Mouse (Mus musculus) ES-Bruce4 (cell line): ENCODE results near the gene Gm10282. TPM values are rescaled to one million over a fixed set of nuclear protein-coding genes. Genes with fewer than 3 reads are reported as not detected.

ENCODE experiments used
- H3K27ac ChIP-seq: 2 replicates; pipeline ENCODE4 v1.5.1; 2012; ENCODE audit warnings: low read length, inconsistent platforms; ENCODE audit not compliant: insufficient read depth
- H3K27me3 ChIP-seq: 2 replicates; pipeline ENCODE4 v1.6.1; 2012; ENCODE audit warnings: mild to moderate bottlenecking, low read length, inconsistent platforms; ENCODE audit not compliant: control insufficient read depth, poor library complexity, insufficient read depth, severe bottlenecking
- H3K36me3 ChIP-seq: 2 replicates; pipeline ENCODE4 v1.6.1; 2012; ENCODE audit warnings: inconsistent platforms, mild to moderate bottlenecking, low read length, moderate library complexity; ENCODE audit not compliant: control insufficient read depth, poor library complexity, insufficient read depth, severe bottlenecking
- H3K4me1 ChIP-seq: one replicate; pipeline ENCODE4 v1.8.1; 2011; ENCODE audit warnings: low read length; ENCODE audit not compliant: control insufficient read depth, insufficient read depth
- H3K4me3 ChIP-seq: 2 replicates; pipeline ENCODE4 v1.5.1; 2011; ENCODE audit warnings: low read depth, mild to moderate bottlenecking, low read length
- H3K9ac ChIP-seq: 2 replicates; pipeline ENCODE4 v1.6.1; 2012; ENCODE audit warnings: low read depth, mild to moderate bottlenecking, inconsistent platforms; ENCODE audit not compliant: poor library complexity, severe bottlenecking
- H3K9me3 ChIP-seq: replicated peaks from 2 replicates; pipeline ENCODE4 v1.6.1; 2012; ENCODE audit warnings: mild to moderate bottlenecking, low read length, inconsistent platforms; ENCODE audit not compliant: control insufficient read depth, poor library complexity, insufficient read depth, severe bottlenecking
- CTCF ChIP-seq: IDR thresholded peaks from one replicate; pipeline ENCODE4 v1.8.1; 2011; ENCODE audit warnings: low read depth, low read length
- EP300 ChIP-seq: IDR thresholded peaks from 2 replicates; pipeline ENCODE4 v1.6.1; 2011; ENCODE audit warnings: low read depth, low read length; ENCODE audit not compliant: insufficient read depth
- POLR2A ChIP-seq: IDR thresholded peaks from one replicate; pipeline ENCODE4 v1.8.1; 2011; ENCODE audit warnings: low read length; ENCODE audit not compliant: insufficient read depth
- polyA plus RNA-seq: library from polyadenylated mRNA; stranded (reverse); fragments of >200 nt; gene quantifications from 2 replicates; pipeline ENCODE4 v1.2.4, GENCODE M21; 2011; ENCODE audit warnings: low read depth; ENCODE audit not compliant: missing spikeins, insufficient read depth, insufficient read length

Gene Gm10282
- polyA plus RNA-seq, 1 experiment = 4.5 TPM

GRCm38 (mm10) chr8:72281634-72282033, 23.4 kb downstream of the Gm10282 start:
- Histone ChIP-seq H3K4me3 (no peak overlapping the region), H3K27me3 (no peaks in the 10 kb centered on the region), H3K4me1 (no peaks in the 10 kb centered on the region), H3K27ac (no peak overlapping the region), H3K9ac (no peak overlapping the region), H3K9me3 (no peaks in the 10 kb centered on the region), H3K36me3 (no peaks in the 10 kb centered on the region)
- no peak for TF ChIP-seq CTCF
- TF ChIP-seq POLR2A = no peak
- no peak for TF ChIP-seq EP300

GRCm38 (mm10) chr8:72279151-72279550, 25.9 kb downstream of the Gm10282 start:
- H3K4me1 ChIP-seq = no peaks in the 10 kb centered on the region
- no peak overlapping the region for H3K9ac ChIP-seq
- TF ChIP-seq POLR2A = no peak
- TF ChIP-seq EP300 = no peak
- TF ChIP-seq CTCF = no peak
- no peaks in the 10 kb centered on the region for H3K9me3 ChIP-seq
- H3K36me3 ChIP-seq = no peaks in the 10 kb centered on the region
- H3K27me3 ChIP-seq = no peaks in the 10 kb centered on the region
- no peak overlapping the region for H3K4me3 ChIP-seq
- H3K27ac ChIP-seq = no peak overlapping the region

- TF ChIP-seq EP300 = no peak
- no peak for TF ChIP-seq CTCF
- no peak for TF ChIP-seq POLR2A
- Histone ChIP-seq H3K9ac (no peak overlapping the region), H3K9me3 (no peaks in the 10 kb centered on the region), H3K27ac (no peak overlapping the region), H3K4me3 (no peak overlapping the region), H3K4me1 (no peaks in the 10 kb centered on the region), H3K36me3 (no peaks in the 10 kb centered on the region), H3K27me3 (no peaks in the 10 kb centered on the region)
Observed at GRCm38 (mm10) chr8:72277244-72277643, 27.8 kb downstream of the Gm10282 start.

- Histone ChIP-seq H3K27me3 (no peaks in the 10 kb centered on the region), H3K27ac (no peak overlapping the region), H3K9me3 (no peaks in the 10 kb centered on the region), H3K4me1 (no peaks in the 10 kb centered on the region), H3K36me3 (no peaks in the 10 kb centered on the region), H3K9ac (no peak overlapping the region), H3K4me3 (no peak overlapping the region)
- TF ChIP-seq POLR2A (no peak), CTCF (no peak), EP300 (no peak)
Observed at GRCm38 (mm10) chr8:72273807-72274206, 31.3 kb downstream of the Gm10282 start.

- no peaks in the 10 kb centered on the region for H3K27me3 ChIP-seq
- no peak overlapping the region for H3K4me3 ChIP-seq
- TF ChIP-seq EP300 (no peak), CTCF (peak; percentile 29)
- no peaks in the 10 kb centered on the region for H3K9me3 ChIP-seq
- H3K9ac ChIP-seq = no peak overlapping the region
- no peaks in the 10 kb centered on the region for H3K36me3 ChIP-seq
- no peaks in the 10 kb centered on the region for H3K4me1 ChIP-seq
- no peak overlapping the region for H3K27ac ChIP-seq
Observed at GRCm38 (mm10) chr8:72273111-72273770, 31.8 kb downstream of the Gm10282 start.

- Histone ChIP-seq H3K4me1 (no peaks in the 10 kb centered on the region), H3K36me3 (no peaks in the 10 kb centered on the region), H3K4me3 (no peak overlapping the region), H3K9me3 (no peaks in the 10 kb centered on the region), H3K9ac (0 out of 2 replicates have a peak overlapping the region, but pooled peaks have one; percentile 2), H3K27ac (peak overlapping the region; percentile 47), H3K27me3 (no peaks in the 10 kb centered on the region)
- TF ChIP-seq CTCF = peak; percentile 86
- no peak for TF ChIP-seq EP300
Observed at GRCm38 (mm10) chr8:72272361-72272760, 32.7 kb downstream of the Gm10282 start.
